Mouse (Mus musculus): Measurements from ENCODE around the gene Cldn6.

- no peak for TF ChIP-seq POLR2A (IDR thresholded peaks at IDR 0.05; ENCODE audit: borderline replicate concordance, extremely low read depth, insufficient read depth, insufficient read length, poor library complexity, severe bottlenecking)
- TF ChIP-seq CTCF (IDR thresholded peaks at IDR 0.05; ENCODE audit: borderline replicate concordance, extremely low read depth, insufficient read depth, insufficient read length): no peak
Measured at GRCm38 (mm10) chr17:23645894-23646293, 33.2 kb upstream of the Cldn6 start.
